Mouse (Mus musculus) MEL (cell line): ENCODE measurements at regions not wholly inside any gene's neighbourhood (a gene's known extent, or its start where the extent isn't known, plus 50 kb on each side); places are given as distances from the start of the nearest gene placed in this dataset.

ENCODE experiments used
- DNase-seq: peaks from one replicate; pipeline ENCODE4 v3.0.0; 2011; ENCODE audit warnings: low read depth, low spot score
- H3K27ac ChIP-seq: 2 replicates; pipeline ENCODE4 v1.5.1; 2012; ENCODE audit warnings: low read depth, mild to moderate bottlenecking, control low read depth, low read length, moderate library complexity; ENCODE audit not compliant: control insufficient read depth
- H3K27me3 ChIP-seq, 2 experiments: fragments of 150-350 bp in 1 of 2; sonication (generic) in 1 of 2; 2 replicates each; pipeline ENCODE4 v1.6.1; 2012; ENCODE audit warnings: low read length in 2 of 2, mild to moderate bottlenecking in 2 of 2, improper control_type of control experiment in 1 of 2, moderate library complexity in 1 of 2; ENCODE audit not compliant: insufficient read depth in 2 of 2, control insufficient read depth in 1 of 2
- H3K36me3 ChIP-seq, 2 experiments: 2 replicates each; pipeline ENCODE4 v1.6.1; 2012 to 2014; ENCODE audit warnings: low read length in 2 of 2, improper control_type of control experiment in 1 of 2, inconsistent platforms in 1 of 2, mild to moderate bottlenecking in 1 of 2; ENCODE audit not compliant: insufficient read depth in 2 of 2, control insufficient read depth in 1 of 2
- H3K4me1 ChIP-seq, 2 experiments: fragments of 150-350 bp in 1 of 2; sonication (generic) in 1 of 2; 2 replicates each; pipeline ENCODE4 v1.6.1; 2012; ENCODE audit warnings: low read length in 2 of 2, improper control_type of control experiment in 1 of 2, mild to moderate bottlenecking in 1 of 2; ENCODE audit not compliant: insufficient read depth in 2 of 2, control insufficient read depth in 1 of 2
- H3K4me3 ChIP-seq, 2 experiments: fragments of 150-350 bp in 1 of 2; sonication (generic) in 1 of 2; 2 replicates each; pipeline ENCODE4 v1.5.1; 2012; ENCODE audit warnings: low read depth in 2 of 2, low read length in 2 of 2, mild to moderate bottlenecking in 2 of 2, moderate library complexity in 2 of 2, control low read depth in 1 of 2, improper control_type of control experiment in 1 of 2; ENCODE audit not compliant: control insufficient read depth in 1 of 2, insufficient read depth in 1 of 2
- H3K79me2 ChIP-seq: 2 replicates; pipeline ENCODE4 v1.6.1; 2012; ENCODE audit warnings: mild to moderate bottlenecking, low read length, moderate library complexity; ENCODE audit not compliant: control insufficient read depth, poor library complexity, insufficient read depth
- H3K9ac ChIP-seq: 2 replicates; pipeline ENCODE4 v1.6.1; 2012; ENCODE audit warnings: low read depth, mild to moderate bottlenecking, control low read depth, low read length, moderate library complexity; ENCODE audit not compliant: control insufficient read depth, poor library complexity, severe bottlenecking
- H3K9me3 ChIP-seq: fragments of 150-350 bp; sonication (generic); replicated peaks from 2 replicates; pipeline ENCODE4 v1.6.1; 2012; ENCODE audit warnings: mild to moderate bottlenecking, low read length, improper control_type of control experiment, moderate library complexity; ENCODE audit not compliant: insufficient read depth
- BHLHE40 ChIP-seq: IDR thresholded peaks from 2 replicates; pipeline ENCODE4 v1.6.1; 2012; ENCODE audit warnings: low read depth, mild to moderate bottlenecking, inconsistent platforms, low read length, improper control_type of control experiment, borderline replicate concordance
- CHD1 ChIP-seq: IDR thresholded peaks from 2 replicates; pipeline ENCODE4 v1.6.1; 2012; ENCODE audit warnings: low read depth, mild to moderate bottlenecking, inconsistent platforms, low read length, improper control_type of control experiment
- CHD2 ChIP-seq: IDR thresholded peaks from 2 replicates; pipeline ENCODE4 v1.6.1; 2011; ENCODE audit warnings: low read length, improper control_type of control experiment
- CTCF ChIP-seq, 3 experiments: IDR thresholded peaks in 2 of 3; conservative IDR thresholded peaks in 1 of 3; 2 replicates each; pipeline ENCODE4 v1.5.1; 2011 to 2012; ENCODE audit warnings: low read length in 3 of 3, low read depth in 2 of 3, mild to moderate bottlenecking in 2 of 3, improper control_type of control experiment in 1 of 3, inconsistent platforms in 1 of 3, mixed read lengths in 1 of 3, moderate library complexity in 1 of 3; ENCODE audit not compliant: control insufficient read depth in 1 of 3, insufficient read depth in 1 of 3, poor library complexity in 1 of 3, severe bottlenecking in 1 of 3
- E2F4 ChIP-seq: IDR thresholded peaks from 2 replicates; pipeline ENCODE4 v1.6.1; 2011; ENCODE audit warnings: low read depth, low read length, improper control_type of control experiment, borderline replicate concordance
- ETS1 ChIP-seq: IDR thresholded peaks from 2 replicates; pipeline ENCODE4 v1.6.1; 2012; ENCODE audit warnings: low read depth, mild to moderate bottlenecking, inconsistent platforms, low read length, improper control_type of control experiment, moderate library complexity
- GABPA ChIP-seq: IDR thresholded peaks from 2 replicates; pipeline ENCODE4 v1.6.1; 2012; ENCODE audit warnings: low read depth, mild to moderate bottlenecking, inconsistent platforms, low read length, improper control_type of control experiment, moderate library complexity
- GATA1 ChIP-seq: IDR thresholded peaks from 2 replicates; pipeline ENCODE4 v1.6.1; 2011; ENCODE audit warnings: low read depth, low read length, improper control_type of control experiment
- HCFC1 ChIP-seq: IDR thresholded peaks from 2 replicates; pipeline ENCODE4 v1.6.1; 2012; ENCODE audit warnings: low read depth, mild to moderate bottlenecking, inconsistent platforms, low read length, improper control_type of control experiment, moderate library complexity
- JUND ChIP-seq: IDR thresholded peaks from 2 replicates; pipeline ENCODE4 v1.6.1; 2011; ENCODE audit warnings: low read depth, mild to moderate bottlenecking, improper control_type of control experiment, low read length
- KAT2A ChIP-seq: conservative IDR thresholded peaks from 2 replicates; pipeline ENCODE4 v1.6.1; 2012; ENCODE audit warnings: low read depth, low read length, improper control_type of control experiment, inconsistent platforms
- MAFK ChIP-seq: IDR thresholded peaks from 2 replicates; pipeline ENCODE4 v1.6.1; 2011; ENCODE audit warnings: low read depth, mild to moderate bottlenecking, low read length, improper control_type of control experiment, borderline replicate concordance
- MAX ChIP-seq: IDR thresholded peaks from 2 replicates; pipeline ENCODE4 v1.6.1; 2011; ENCODE audit warnings: low read length, improper control_type of control experiment
- MAZ ChIP-seq: IDR thresholded peaks from 2 replicates; pipeline ENCODE4 v1.6.1; 2012; ENCODE audit warnings: low read depth, mild to moderate bottlenecking, inconsistent platforms, low read length, improper control_type of control experiment
- MEF2A ChIP-seq: IDR thresholded peaks from 2 replicates; pipeline ENCODE4 v1.6.1; 2014; ENCODE audit warnings: low read depth, mild to moderate bottlenecking, inconsistent platforms, low read length, improper control_type of control experiment; ENCODE audit not compliant: poor library complexity, insufficient replicate concordance, severe bottlenecking; ENCODE audit errors: extremely low read depth
- MXI1 ChIP-seq: IDR thresholded peaks from 2 replicates; pipeline ENCODE4 v1.6.1; 2011; ENCODE audit warnings: mild to moderate bottlenecking, low read depth, low read length, improper control_type of control experiment
- MYC ChIP-seq: IDR thresholded peaks from 2 replicates; pipeline ENCODE4 v1.6.1; 2011; ENCODE audit warnings: low read depth, mild to moderate bottlenecking, low read length, improper control_type of control experiment, moderate library complexity
- NELFE ChIP-seq: IDR thresholded peaks from 2 replicates; pipeline ENCODE4 v1.6.1; 2011; ENCODE audit warnings: low read depth, low read length, improper control_type of control experiment
- NRF1 ChIP-seq: IDR thresholded peaks from 2 replicates; pipeline ENCODE4 v1.6.1; 2014; ENCODE audit warnings: low read depth, mild to moderate bottlenecking, inconsistent platforms, low read length, improper control_type of control experiment, moderate library complexity; ENCODE audit not compliant: poor library complexity, insufficient read depth, severe bottlenecking
- POLR2A ChIP-seq, 2 experiments: IDR thresholded peaks; 2 replicates each; pipeline ENCODE4 v1.6.1; 2011 to 2012; ENCODE audit warnings: low read length in 2 of 2, mild to moderate bottlenecking in 2 of 2, control low read depth in 1 of 2, improper control_type of control experiment in 1 of 2, low read depth in 1 of 2, moderate library complexity in 1 of 2; ENCODE audit not compliant: control insufficient read depth in 1 of 2, insufficient read depth in 1 of 2, poor library complexity in 1 of 2
- POLR2AphosphoS2 ChIP-seq: IDR thresholded peaks from 2 replicates; pipeline ENCODE4 v1.6.1; 2011; ENCODE audit warnings: low read length, improper control_type of control experiment
- POLR2AphosphoS5 ChIP-seq: IDR thresholded peaks from 2 replicates; pipeline ENCODE4 v1.6.1; 2012; ENCODE audit warnings: low read depth, borderline replicate concordance, mild to moderate bottlenecking, inconsistent platforms, low read length, moderate library complexity, mixed read lengths
- RAD21 ChIP-seq: IDR thresholded peaks from 2 replicates; pipeline ENCODE4 v1.6.1; 2011; ENCODE audit warnings: mild to moderate bottlenecking, low read depth, low read length, improper control_type of control experiment
- RCOR1 ChIP-seq: IDR thresholded peaks from 2 replicates; pipeline ENCODE4 v1.6.1; 2012; ENCODE audit warnings: low read depth, mild to moderate bottlenecking, inconsistent platforms, low read length, improper control_type of control experiment
- SIN3A ChIP-seq: IDR thresholded peaks from 2 replicates; pipeline ENCODE4 v1.6.1; 2012; ENCODE audit warnings: low read length, improper control_type of control experiment, inconsistent platforms
- TBP ChIP-seq: IDR thresholded peaks from 2 replicates; pipeline ENCODE4 v1.8.0; 2011; ENCODE audit warnings: low read depth, low read length, improper control_type of control experiment
- TCF12 ChIP-seq: IDR thresholded peaks from 2 replicates; pipeline ENCODE4 v1.6.1; 2014; ENCODE audit warnings: low read depth, mild to moderate bottlenecking, inconsistent platforms, low read length, improper control_type of control experiment, moderate library complexity
- USF1 ChIP-seq: IDR thresholded peaks from 2 replicates; pipeline ENCODE4 v1.6.1; 2014; ENCODE audit warnings: low read depth, mild to moderate bottlenecking, inconsistent platforms, low read length, improper control_type of control experiment, moderate library complexity
- USF2 ChIP-seq, 2 experiments: IDR thresholded peaks; 2 replicates each; pipeline ENCODE4 v1.6.1; 2011 to 2012; ENCODE audit warnings: improper control_type of control experiment in 2 of 2, low read length in 2 of 2, borderline replicate concordance in 1 of 2, inconsistent platforms in 1 of 2, low read depth in 1 of 2, mild to moderate bottlenecking in 1 of 2; ENCODE audit not compliant: insufficient read depth in 1 of 2
- ZC3H11A ChIP-seq: IDR thresholded peaks from 2 replicates; pipeline ENCODE4 v1.6.1; 2012; ENCODE audit warnings: low read depth, mild to moderate bottlenecking, inconsistent platforms, low read length, improper control_type of control experiment
- ZKSCAN1 ChIP-seq: IDR thresholded peaks from 2 replicates; pipeline ENCODE4 v1.6.1; 2012; ENCODE audit warnings: low read depth, mild to moderate bottlenecking, inconsistent platforms, low read length, improper control_type of control experiment, moderate library complexity
- ZMIZ1 ChIP-seq: IDR thresholded peaks from 2 replicates; pipeline ENCODE4 v1.6.1; 2012; ENCODE audit warnings: low read depth, mild to moderate bottlenecking, inconsistent platforms, low read length, improper control_type of control experiment, moderate library complexity

DNA sequence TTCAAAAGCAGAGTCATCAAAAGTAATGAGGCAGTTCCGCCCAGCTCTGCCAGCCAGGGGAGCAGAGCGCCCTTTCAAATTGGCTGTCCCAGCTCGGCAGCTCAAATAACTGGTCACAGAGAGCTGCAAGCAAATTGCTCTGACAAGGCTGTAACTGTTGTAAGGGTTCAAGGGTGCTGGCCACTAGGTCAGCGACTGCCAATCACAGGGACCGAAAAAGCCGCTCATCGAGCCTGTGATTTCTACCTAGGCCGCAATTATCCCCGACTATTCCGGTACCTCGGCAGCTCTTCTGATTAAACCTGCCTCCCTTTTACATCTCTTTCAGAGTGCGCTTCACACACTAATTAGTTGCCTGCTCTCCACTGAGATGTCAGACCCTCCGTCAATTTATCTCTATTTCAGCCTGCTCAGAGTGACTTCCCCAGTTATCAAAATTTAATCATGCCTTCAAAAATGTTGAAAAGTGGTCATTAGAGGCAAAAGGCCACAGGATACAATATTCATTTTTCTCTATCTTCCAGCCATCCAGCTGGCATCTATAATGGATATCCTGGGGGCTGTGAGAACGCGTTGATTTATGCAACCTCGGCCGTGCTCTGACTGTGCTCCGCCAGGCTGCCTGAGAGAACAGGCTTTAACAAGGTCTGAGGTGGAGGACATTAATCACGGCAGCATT, 606.7 kb downstream of the Psat1 start:
- no peaks in the 10 kb centered on the region for H3K27me3 ChIP-seq
- no peak for DNase-seq
- TF ChIP-seq MXI1 = no peak
- no peak for TF ChIP-seq NRF1
- TF ChIP-seq MAZ = no peak
- TF ChIP-seq ETS1 = no peak
- TF ChIP-seq E2F4 = no peak
- TF ChIP-seq MEF2A = no peak
- no peak for TF ChIP-seq CHD2
- TF ChIP-seq CHD1 = no peak
- no peak for TF ChIP-seq SIN3A
- no peak for TF ChIP-seq GABPA
- TF ChIP-seq JUND = no peak
- no peak for TF ChIP-seq ZMIZ1
- no peak for TF ChIP-seq MYC
- TF ChIP-seq POLR2AphosphoS2 = no peak
- TF ChIP-seq USF2 (IDR thresholded peaks at IDR 0.05; ENCODE audit: borderline replicate concordance in 1 of 2, insufficient read depth in 1 of 2, low read depth in 1 of 2, low read length in 2 of 2) = no peak
- no peak for TF ChIP-seq TBP
- TF ChIP-seq RAD21 = no peak
- no peak for TF ChIP-seq POLR2A (IDR thresholded peaks at IDR 0.05; ENCODE audit: control insufficient read depth in 1 of 2, insufficient read depth in 1 of 2, low read depth in 1 of 2, low read length in 2 of 2, poor library complexity in 1 of 2)

DNA sequence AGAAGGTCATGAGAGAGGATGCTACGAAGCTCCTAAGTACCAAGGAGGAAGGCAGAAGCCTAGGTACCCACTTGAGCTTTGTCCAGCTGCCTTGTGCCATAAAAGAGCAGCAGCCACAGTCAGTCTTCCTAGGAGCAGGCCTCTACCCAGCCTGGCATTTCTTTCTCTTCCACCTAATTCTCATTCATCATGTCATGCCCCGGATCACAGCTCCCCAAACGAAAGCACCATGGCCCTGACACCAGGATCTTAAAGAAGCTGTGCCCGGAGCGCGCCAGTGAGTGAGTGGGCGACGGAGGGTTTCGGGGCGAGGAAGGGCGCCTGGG, 607.2 kb downstream of the Psat1 start:
- no peak overlapping the region for H3K27ac ChIP-seq
- no peaks in the 10 kb centered on the region for H3K4me1 ChIP-seq
- TF ChIP-seq JUND (no peak), MAX (no peak), CTCF (IDR thresholded peaks at IDR 0.05 in 2 of 3, conservative IDR thresholded peaks at IDR 0.05 in 1 of 3; ENCODE audit: control insufficient read depth in 1 of 3, insufficient read depth in 1 of 3, low read depth in 2 of 3, low read length in 3 of 3, poor library complexity in 1 of 3, severe bottlenecking in 1 of 3) (no peak), GATA1 (no peak), MAFK (no peak), USF2 (IDR thresholded peaks at IDR 0.05; ENCODE audit: borderline replicate concordance in 1 of 2, insufficient read depth in 1 of 2, low read depth in 1 of 2, low read length in 2 of 2) (no peak), KAT2A (no peak), NELFE (no peak), GABPA (no peak), ETS1 (no peak), HCFC1 (no peak), ZC3H11A (no peak), MAZ (no peak), TCF12 (no peak), MXI1 (no peak), USF1 (no peak), BHLHE40 (no peak), POLR2AphosphoS5 (no peak), RCOR1 (no peak), ZKSCAN1 (no peak)
- TF ChIP-seq, all 39 proteins: peak for 0
- DNase-seq = no peak
- Histone ChIP-seq H3K27me3 (no peaks in the 10 kb centered on the region), H3K4me3 (no peak overlapping the region), H3K9me3 (no peaks in the 10 kb centered on the region), H3K9ac (no peak overlapping the region), H3K36me3 (no peaks in the 10 kb centered on the region), H3K79me2 (no peaks in the 10 kb centered on the region)

More for the DNA sequence above, 606.7 kb downstream of the Psat1 start:
- H3K36me3 ChIP-seq = no peaks in the 10 kb centered on the region
- H3K79me2 ChIP-seq = no peaks in the 10 kb centered on the region
- no peaks in the 10 kb centered on the region for H3K9me3 ChIP-seq
- H3K27ac ChIP-seq = no peak overlapping the region
- no peak overlapping the region for H3K4me3 ChIP-seq
- H3K9ac ChIP-seq = no peak overlapping the region
- no peaks in the 10 kb centered on the region for H3K4me1 ChIP-seq
